Mouse (Mus musculus): ENCODE results near the gene Zdhhc16. TPM values are rescaled to one million over a fixed set of nuclear protein-coding genes. Genes with fewer than 3 reads are reported as not detected.

Gene Zdhhc16
- 50.6 and 51.0 TPM in 2 replicates for polyA plus RNA-seq (2015; fragmentation: Nextera tagmentation; extraction: Ambion mirVana)

GRCm38 (mm10) chr19:41933179-41934086 lies at the start of gene Zdhhc16, which contains the start of gene Exosc1:
Zdhhc16 (plus strand) TSS chr19:41933480.
Exosc1 (minus strand) TSS chr19:41933423.

GRCm38 (mm10) chr19:41895460-41896318 lies 37.6 kb upstream of the Zdhhc16 start, which contains the start of gene Rrp12:
Rrp12 (minus strand) TSS chr19:41896173.

DNA sequence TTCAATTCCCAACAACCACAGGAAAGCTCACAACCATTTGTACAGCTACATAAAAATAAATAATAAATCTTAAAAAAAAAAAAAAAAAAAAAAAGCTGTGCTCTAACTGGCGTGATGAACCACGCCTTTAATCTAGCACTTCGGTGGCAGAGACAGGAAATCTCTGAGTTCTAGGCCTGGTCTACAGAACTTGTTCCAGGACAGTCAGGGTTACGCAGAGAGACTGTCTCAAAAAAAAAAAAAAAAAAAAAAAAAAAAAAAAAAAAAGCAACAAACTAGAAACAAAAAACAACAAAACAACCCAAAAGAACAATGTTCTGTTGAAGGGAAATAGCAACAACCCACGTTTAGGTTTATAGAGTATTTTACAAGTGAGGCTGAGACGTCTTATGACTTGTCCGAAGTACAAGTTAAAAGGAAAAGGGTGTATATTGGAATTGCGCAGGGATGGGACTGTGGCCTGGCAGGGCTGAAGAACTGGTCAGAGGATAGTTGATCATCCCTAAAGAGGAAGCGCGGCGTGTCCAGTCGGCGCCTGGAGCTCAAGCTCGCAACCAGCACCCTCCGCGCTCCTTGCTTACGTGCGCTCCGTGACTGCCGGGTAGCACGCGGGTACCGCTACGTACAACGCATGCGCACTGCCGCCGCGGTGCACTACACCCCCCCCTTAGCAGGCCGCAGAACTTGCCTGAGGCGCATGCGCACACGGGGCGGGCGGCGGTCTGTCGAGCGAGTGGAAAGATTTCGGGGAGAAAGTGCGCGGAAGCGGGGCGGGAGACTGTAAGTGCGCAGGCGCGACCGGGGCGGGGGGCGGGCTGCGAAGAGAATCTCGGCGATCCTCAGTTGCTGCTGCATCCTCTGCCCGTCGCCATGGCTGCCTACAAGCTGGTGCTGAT lies 21.9 kb upstream of the Zdhhc16 start, which contains the start of gene Pgam1:
Pgam1 (plus strand) TSS at position 746 of the 896 bp plus-strand sequence.

GRCm38 (mm10) chr19:41980819-41981594 lies 47.7 kb downstream of the Zdhhc16 start, which contains the start of gene Mms19:
Mms19 (minus strand) TSS chr19:41981157.

GRCm38 (mm10) chr19:41981595-41981927 lies 48.3 kb downstream of the Zdhhc16 start, which contains the start of gene Ubtd1:
Ubtd1 (plus strand) TSS chr19:41981763.

Other genes starting within 250 kb of the Zdhhc16 start
- gene Slit1, start 189.8 kb upstream of the Zdhhc16 start, polyA plus RNA-seq (2015; fragmentation: Nextera tagmentation; extraction: Ambion mirVana), result 2.8 and 2.9 TPM in 2 replicates
- gene Arhgap19, start 131.4 kb upstream of the Zdhhc16 start, polyA plus RNA-seq (2015; fragmentation: Nextera tagmentation; extraction: Ambion mirVana), result 5.2 and 5.6 TPM in 2 replicates
- gene Frat1, start 103.5 kb upstream of the Zdhhc16 start, polyA plus RNA-seq (2015; fragmentation: Nextera tagmentation; extraction: Ambion mirVana), result 7.7 and 9.2 TPM in 2 replicates
- 6.3 and 6.4 TPM in 2 replicates for gene Frat2, start 85.3 kb upstream of the Zdhhc16 start, polyA plus RNA-seq (2015; fragmentation: Nextera tagmentation; extraction: Ambion mirVana)
- gene Rrp12, start 37.3 kb upstream of the Zdhhc16 start, polyA plus RNA-seq (2015; fragmentation: Nextera tagmentation; extraction: Ambion mirVana), result 15.1 and 19.2 TPM in 2 replicates
- gene Pgam1, start 21.6 kb upstream of the Zdhhc16 start, polyA plus RNA-seq (2015; fragmentation: Nextera tagmentation; extraction: Ambion mirVana), result 87.7 and 128 TPM in 2 replicates
- 39.4 and 40.6 TPM in 2 replicates for gene Exosc1, start 57 bp upstream of the Zdhhc16 start, polyA plus RNA-seq (2015; fragmentation: Nextera tagmentation; extraction: Ambion mirVana)
- 11.5 and 14.6 TPM in 2 replicates for gene Mms19, start 47.7 kb downstream of the Zdhhc16 start, polyA plus RNA-seq (2015; fragmentation: Nextera tagmentation; extraction: Ambion mirVana)
- 32.9 and 35.0 TPM in 2 replicates for gene Ubtd1, start 48.3 kb downstream of the Zdhhc16 start, polyA plus RNA-seq (2015; fragmentation: Nextera tagmentation; extraction: Ambion mirVana)
- 82.7 and 174 TPM in 2 replicates for gene Ankrd2, start 102.5 kb downstream of the Zdhhc16 start, polyA plus RNA-seq (2015; fragmentation: Nextera tagmentation; extraction: Ambion mirVana)
- 7.6 and 11.3 TPM in 2 replicates for gene Hoga1, start 112.1 kb downstream of the Zdhhc16 start, polyA plus RNA-seq (2015; fragmentation: Nextera tagmentation; extraction: Ambion mirVana)
- 0.12 TPM in 1 of 2 replicates, not detected in the other for gene 4933411K16Rik, start 118.8 kb downstream of the Zdhhc16 start, polyA plus RNA-seq (2015; fragmentation: Nextera tagmentation; extraction: Ambion mirVana)
- gene Morn4, start 152.9 kb downstream of the Zdhhc16 start, polyA plus RNA-seq (2015; fragmentation: Nextera tagmentation; extraction: Ambion mirVana), result 3.0 and 3.1 TPM in 2 replicates
- gene Pi4k2a, start 157.0 kb downstream of the Zdhhc16 start, polyA plus RNA-seq (2015; fragmentation: Nextera tagmentation; extraction: Ambion mirVana), result 13.4 and 13.5 TPM in 2 replicates
- 29.5 and 30.2 TPM in 2 replicates for gene Avpi1, start 195.6 kb downstream of the Zdhhc16 start, polyA plus RNA-seq (2015; fragmentation: Nextera tagmentation; extraction: Ambion mirVana)
- gene Marveld1, start 213.9 kb downstream of the Zdhhc16 start, polyA plus RNA-seq (2015; fragmentation: Nextera tagmentation; extraction: Ambion mirVana), result 8.4 and 14.2 TPM in 2 replicates
- gene Zfyve27, start 230.5 kb downstream of the Zdhhc16 start, polyA plus RNA-seq (2015; fragmentation: Nextera tagmentation; extraction: Ambion mirVana), result 11.0 and 11.2 TPM in 2 replicates